Mouse (Mus musculus) heart, embryonic 13.5 days (tissue): ENCODE data around the gene L3mbtl4. TPM values are rescaled to one million over a fixed set of nuclear protein-coding genes. Genes with fewer than 3 reads are reported as not detected.

Experiments used
- ATAC-seq: fragments of 200-750 bp; cut with Nextera tagmentation; 2 replicates; pipeline ENCODE4 v1.8.0; 2017; ENCODE audit warnings: moderate TSS enrichment; ENCODE audit not compliant: insufficient number of reproducible peaks, low FRiP score, low TSS enrichment; ENCODE audit errors: extremely low read depth
- H3K27ac ChIP-seq: fragments of 300-500 bp; sonication (generic); replicated peaks from 2 replicates; pipeline ENCODE4 v1.5.1; 2015; ENCODE audit warnings: moderate library complexity, mild to moderate bottlenecking, inconsistent platforms
- H3K27me3 ChIP-seq: fragments of 300-500 bp; sonication (generic); replicated peaks from 2 replicates; pipeline ENCODE4 v1.6.1; 2015; ENCODE audit warnings: mild to moderate bottlenecking, inconsistent platforms
- H3K36me3 ChIP-seq: fragments of 300-500 bp; sonication (generic); 2 replicates; pipeline ENCODE4 v1.6.1; 2015; ENCODE audit warnings: mild to moderate bottlenecking, inconsistent platforms
- H3K4me1 ChIP-seq: fragments of 300-500 bp; sonication (generic); 2 replicates; pipeline ENCODE4 v1.6.1; 2015; ENCODE audit warnings: inconsistent platforms
- H3K4me2 ChIP-seq: fragments of 300-500 bp; sonication (generic); 2 replicates; pipeline ENCODE4 v1.6.1; 2015; ENCODE audit warnings: inconsistent platforms, mild to moderate bottlenecking, moderate library complexity
- H3K4me3 ChIP-seq: fragments of 300-500 bp; sonication (generic); 2 replicates; pipeline ENCODE4 v1.5.1; 2015; ENCODE audit warnings: moderate library complexity, mild to moderate bottlenecking, inconsistent platforms
- H3K9ac ChIP-seq: fragments of 300-500 bp; sonication (generic); 2 replicates; pipeline ENCODE4 v1.6.1; 2015; ENCODE audit warnings: inconsistent platforms, mild to moderate bottlenecking, moderate library complexity
- H3K9me3 ChIP-seq: fragments of 300-500 bp; sonication (generic); 2 replicates; pipeline ENCODE4 v1.6.1; 2016; ENCODE audit warnings: inconsistent platforms
- WGBS: fragments of 180-500 bp; shearing (Covaris S2); methylation state at CpG from one replicate; pipeline ENCODE4 v1.1.7; 2015; ENCODE audit warnings: mixed read lengths; 5-methylcytosine and 5-hydroxymethylcytosine counted together
- polyA plus RNA-seq: library from polyadenylated mRNA; unstranded; fragments of >200 nt; fragmentation: Nextera tagmentation; extraction: Ambion mirVana; gene quantifications from 2 replicates; pipeline ENCODE4 v1.2.1, GENCODE M21; 2015

Gene L3mbtl4
- polyA plus RNA-seq, 1 experiment from 2014 or later, result 0.21 TPM

- no peak for ATAC-seq
- 76% methylated on average over 8 of the region's 8 CpGs for WGBS
Measured at GRCm38 (mm10) chr17:68288699-68289098, 15.1 kb downstream of the L3mbtl4 start.

GRCm38 (mm10) chr17:68291713-68292364, 18.2 kb downstream of the L3mbtl4 start:
- Histone ChIP-seq H3K9me3 (peaks cover 10% of the 10 kb centered on the region), H3K36me3 (no peaks in the 10 kb centered on the region), H3K27ac (no peak overlapping the region), H3K4me1 (no peaks in the 10 kb centered on the region), H3K27me3 (no peaks in the 10 kb centered on the region), H3K9ac (no peak overlapping the region), H3K4me3 (no peak overlapping the region), H3K4me2 (no peak overlapping the region)
- 63% methylated on average over 9 of the region's 9 CpGs for WGBS
- no peak for ATAC-seq

More at GRCm38 (mm10) chr17:68288699-68289098, 15.1 kb downstream of the L3mbtl4 start:
- no peak overlapping the region for H3K4me3 ChIP-seq
- no peaks in the 10 kb centered on the region for H3K27me3 ChIP-seq
- H3K4me1 ChIP-seq, result no peaks in the 10 kb centered on the region
- H3K27ac ChIP-seq, result no peak overlapping the region
- no peak overlapping the region for H3K4me2 ChIP-seq
- no peak overlapping the region for H3K9ac ChIP-seq
- H3K36me3 ChIP-seq, result no peaks in the 10 kb centered on the region
- no peaks in the 10 kb centered on the region for H3K9me3 ChIP-seq

- no peak overlapping the region for H3K27ac ChIP-seq
- no peak for ATAC-seq
- H3K36me3 ChIP-seq, result no peaks in the 10 kb centered on the region
- H3K4me1 ChIP-seq, result no peaks in the 10 kb centered on the region
- no peaks in the 10 kb centered on the region for H3K9me3 ChIP-seq
- 61% methylated on average over 6 of the region's 6 CpGs for WGBS
- H3K4me2 ChIP-seq, result no peak overlapping the region
- H3K4me3 ChIP-seq, result no peak overlapping the region
- no peak overlapping the region for H3K9ac ChIP-seq
- H3K27me3 ChIP-seq, result no peaks in the 10 kb centered on the region
Measured at GRCm38 (mm10) chr17:68308381-68308780, 34.8 kb downstream of the L3mbtl4 start.

- 81% methylated on average over 5 of the region's 5 CpGs for WGBS
- Histone ChIP-seq H3K36me3 (no peaks in the 10 kb centered on the region), H3K27me3 (no peaks in the 10 kb centered on the region), H3K4me1 (no peaks in the 10 kb centered on the region), H3K9me3 (no peaks in the 10 kb centered on the region), H3K27ac (no peak overlapping the region), H3K9ac (no peak overlapping the region), H3K4me3 (no peak overlapping the region), H3K4me2 (no peak overlapping the region)
- ATAC-seq, result no peak
Measured at GRCm38 (mm10) chr17:68312286-68312927, 38.8 kb downstream of the L3mbtl4 start.

GRCm38 (mm10) chr17:68320940-68321339, 47.3 kb downstream of the L3mbtl4 start:
- WGBS, result 61% methylated on average over 8 of the region's 8 CpGs
- H3K4me3 ChIP-seq, result no peak overlapping the region

GRCm38 (mm10) chr17:68322607-68323006, 49.0 kb downstream of the L3mbtl4 start:
- WGBS, result 40% methylated on average over 3 of the region's 3 CpGs

More at GRCm38 (mm10) chr17:68320940-68321339, 47.3 kb downstream of the L3mbtl4 start:
- Histone ChIP-seq H3K9me3 (no peaks in the 10 kb centered on the region), H3K36me3 (no peaks in the 10 kb centered on the region), H3K4me2 (no peak overlapping the region), H3K27me3 (no peaks in the 10 kb centered on the region), H3K9ac (no peak overlapping the region), H3K27ac (no peak overlapping the region), H3K4me1 (no peaks in the 10 kb centered on the region)
- ATAC-seq, result no peak

GRCm38 (mm10) chr17:68332225-68332624, 58.6 kb downstream of the L3mbtl4 start:
- Histone ChIP-seq H3K4me2 (no peak overlapping the region), H3K9me3 (peaks cover 7% of the 10 kb centered on the region; the same call in 1 of the 2 replicates), H3K4me1 (no peaks in the 10 kb centered on the region), H3K27me3 (no peaks in the 10 kb centered on the region), H3K27ac (no peak overlapping the region), H3K4me3 (no peak overlapping the region), H3K9ac (no peak overlapping the region), H3K36me3 (no peaks in the 10 kb centered on the region)
- ATAC-seq, result no peak
- WGBS, result 74% methylated on average over 5 of the region's 5 CpGs

More at GRCm38 (mm10) chr17:68322607-68323006, 49.0 kb downstream of the L3mbtl4 start:
- no peak overlapping the region for H3K27ac ChIP-seq
- H3K4me1 ChIP-seq, result no peaks in the 10 kb centered on the region
- no peak overlapping the region for H3K9ac ChIP-seq
- no peaks in the 10 kb centered on the region for H3K9me3 ChIP-seq
- no peak for ATAC-seq
- no peaks in the 10 kb centered on the region for H3K36me3 ChIP-seq
- no peaks in the 10 kb centered on the region for H3K27me3 ChIP-seq
- H3K4me2 ChIP-seq, result no peak overlapping the region
- no peak overlapping the region for H3K4me3 ChIP-seq

- no peak for ATAC-seq
- Histone ChIP-seq H3K36me3 (no peaks in the 10 kb centered on the region), H3K27ac (no peak overlapping the region), H3K4me3 (no peak overlapping the region), H3K4me2 (no peak overlapping the region), H3K9ac (no peak overlapping the region), H3K27me3 (no peaks in the 10 kb centered on the region), H3K9me3 (peaks cover 7% of the 10 kb centered on the region; the same call in 1 of the 2 replicates), H3K4me1 (no peaks in the 10 kb centered on the region)
- 41% methylated on average over 3 of the region's 3 CpGs for WGBS
Measured at GRCm38 (mm10) chr17:68333382-68333781, 59.8 kb downstream of the L3mbtl4 start.

GRCm38 (mm10) chr17:68338917-68339553, 65.4 kb downstream of the L3mbtl4 start:
- Histone ChIP-seq H3K4me1 (no peaks in the 10 kb centered on the region), H3K9me3 (no peaks in the 10 kb centered on the region), H3K27me3 (no peaks in the 10 kb centered on the region), H3K4me2 (no peak overlapping the region), H3K4me3 (no peak overlapping the region), H3K9ac (no peak overlapping the region), H3K36me3 (no peaks in the 10 kb centered on the region), H3K27ac (no peak overlapping the region)
- no peak for ATAC-seq
- WGBS, result 65% methylated on average over 3 of the region's 3 CpGs

- ATAC-seq, result no peak
- no peak overlapping the region for H3K27ac ChIP-seq
- H3K4me3 ChIP-seq, result no peak overlapping the region
- H3K36me3 ChIP-seq, result no peaks in the 10 kb centered on the region
- H3K4me1 ChIP-seq, result no peaks in the 10 kb centered on the region
- no peaks in the 10 kb centered on the region for H3K27me3 ChIP-seq
- no peak overlapping the region for H3K4me2 ChIP-seq
- 63% methylated on average over 1 of the region's 1 CpGs for WGBS
- H3K9me3 ChIP-seq, result no peaks in the 10 kb centered on the region
- no peak overlapping the region for H3K9ac ChIP-seq
Measured at GRCm38 (mm10) chr17:68357687-68358086, 84.1 kb downstream of the L3mbtl4 start.

GRCm38 (mm10) chr17:68371101-68371500, 97.5 kb downstream of the L3mbtl4 start:
- Histone ChIP-seq H3K4me2 (no peak overlapping the region), H3K27me3 (no peaks in the 10 kb centered on the region), H3K9me3 (peaks cover 5% of the 10 kb centered on the region), H3K27ac (no peak overlapping the region), H3K9ac (no peak overlapping the region), H3K4me1 (no peaks in the 10 kb centered on the region), H3K4me3 (no peak overlapping the region), H3K36me3 (no peaks in the 10 kb centered on the region)
- no peak for ATAC-seq
- WGBS, result 61% methylated on average over 1 of the region's 1 CpGs
